Comparison of ENCODE assay signal across 28 mouse cellular contexts in the genomic region with DNA sequence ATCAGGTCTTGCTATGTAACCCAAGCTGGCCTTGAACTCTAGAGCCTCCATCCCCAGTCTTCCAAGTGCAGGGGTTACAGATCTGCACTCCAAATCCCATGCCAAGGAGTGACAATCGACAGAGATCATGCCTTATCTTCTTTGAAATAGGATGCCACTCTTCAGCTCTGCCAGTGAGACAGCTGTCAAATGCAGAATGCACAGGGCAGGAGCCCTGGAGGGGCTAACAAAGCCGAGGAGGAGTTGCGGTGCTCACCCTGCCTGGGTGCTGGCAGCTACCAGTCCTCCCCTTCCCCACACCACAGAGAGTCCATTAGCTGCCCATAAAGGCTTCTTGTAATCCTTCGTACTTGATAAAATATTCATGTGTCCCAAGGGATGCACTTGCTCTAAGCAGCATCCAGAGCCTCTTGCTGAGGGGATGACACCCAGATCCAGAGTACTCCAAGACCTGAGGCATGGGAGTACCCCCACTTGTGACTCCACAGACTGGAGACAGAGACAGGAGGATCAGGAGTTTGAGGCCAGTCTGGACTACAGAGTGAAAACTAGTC.
"Had no signal": no experiment of that assay in that cellular context is flagged by ENCODE, and none has a peak within 500 bp of the region (broad histone marks: within the 10 kb centered on the region; RNA-seq: fewer than 3 reads in every experiment).

No protein-coding gene starts in this region.

- ATAC-seq: forebrain, embryonic 13.5 days; forebrain, embryonic 14.5 days; forebrain, embryonic 15.5 days; forebrain, embryonic 16.5 days; forebrain, postnatal 0 days had no signal

- H3K4me1 ChIP-seq: embryonic facial prominence, embryonic 10.5 days; embryonic facial prominence, embryonic 12.5 days; embryonic facial prominence, embryonic 13.5 days; embryonic facial prominence, embryonic 15.5 days; forebrain, embryonic 10.5 days; forebrain, embryonic 12.5 days; forebrain, embryonic 13.5 days; forebrain, embryonic 15.5 days had no signal

- H3K4me2 ChIP-seq: embryonic facial prominence, embryonic 12.5 days; embryonic facial prominence, embryonic 13.5 days; embryonic facial prominence, embryonic 15.5 days; forebrain, embryonic 12.5 days; forebrain, embryonic 13.5 days; forebrain, embryonic 15.5 days had no signal

- H3K4me3 ChIP-seq: embryonic facial prominence, embryonic 10.5 days; embryonic facial prominence, embryonic 12.5 days; embryonic facial prominence, embryonic 13.5 days; embryonic facial prominence, embryonic 15.5 days; erythroblast, embryonic 14.5 days; forebrain, embryonic 10.5 days; forebrain, embryonic 12.5 days; forebrain, embryonic 13.5 days; forebrain, embryonic 15.5 days; gastrocnemius, adult 2 months had no signal

- DNase-seq: cerebellum, adult 18-20 months; cerebellum, adult 2 months; cerebellum, adult 8-10 months; cerebellum, adult 9-10 months; cerebellum, adult 9-11 months; cerebellum, postnatal 10 days; cerebellum, postnatal 14 days; cerebellum, postnatal 25 days; cerebellum, postnatal 36 days; embryo, embryonic 11 days; forebrain, postnatal 0 days; gastrocnemius, adult 2 months; gastrocnemius, postnatal 10 days; gastrocnemius, postnatal 14 days; gastrocnemius, postnatal 25 days; gastrocnemius, postnatal 36 days; heart, adult 11 months had no signal

- H3K27ac ChIP-seq: embryonic facial prominence, embryonic 10.5 days; embryonic facial prominence, embryonic 12.5 days; embryonic facial prominence, embryonic 13.5 days; embryonic facial prominence, embryonic 15.5 days; forebrain, embryonic 10.5 days; forebrain, embryonic 12.5 days; forebrain, embryonic 13.5 days; forebrain, embryonic 15.5 days; gastrocnemius, adult 2 months had no signal

- H3K9ac ChIP-seq: embryonic facial prominence, embryonic 12.5 days; embryonic facial prominence, embryonic 13.5 days; embryonic facial prominence, embryonic 15.5 days; forebrain, embryonic 12.5 days; forebrain, embryonic 13.5 days; forebrain, embryonic 15.5 days; forebrain, postnatal 0 days had no signal

- H3K36me3 ChIP-seq: embryonic facial prominence, embryonic 10.5 days; embryonic facial prominence, embryonic 12.5 days; embryonic facial prominence, embryonic 13.5 days; embryonic facial prominence, embryonic 15.5 days; forebrain, embryonic 10.5 days; forebrain, embryonic 12.5 days; forebrain, embryonic 15.5 days had no signal

- H3K9me3 ChIP-seq: forebrain, embryonic 15.5 days had no signal

- H3K27me3 ChIP-seq: embryonic facial prominence, embryonic 12.5 days; embryonic facial prominence, embryonic 13.5 days; embryonic facial prominence, embryonic 15.5 days; forebrain, embryonic 12.5 days; forebrain, embryonic 13.5 days; forebrain, embryonic 15.5 days had no signal
